Mouse (Mus musculus): Measurements from ENCODE around the gene Ubald2.

DNA sequence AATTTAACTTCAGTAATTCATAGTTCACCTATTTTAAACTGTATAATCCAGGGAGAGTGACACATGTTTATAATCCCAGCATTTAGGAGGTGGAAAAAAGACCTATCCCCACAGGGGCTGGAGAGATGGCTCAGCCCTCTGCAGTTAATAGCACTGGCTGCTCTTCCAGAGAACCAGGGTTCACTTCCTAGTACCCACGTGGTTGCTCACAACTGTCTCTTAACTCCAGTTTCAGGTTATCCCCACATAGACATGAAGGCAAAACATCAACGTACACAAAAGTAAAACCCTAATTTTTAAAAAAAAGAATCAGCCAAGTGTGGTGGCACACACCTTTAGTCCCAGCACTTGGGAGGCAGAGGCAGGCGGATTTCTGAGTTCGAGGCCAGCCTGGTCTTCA is 28.3 kb upstream of the Ubald2 start:
- TF ChIP-seq CTCF (IDR thresholded peaks at IDR 0.05; ENCODE audit: borderline replicate concordance, insufficient read depth, low read depth, low read length) (no peak), POLR2A (IDR thresholded peaks at IDR 0.05; ENCODE audit: borderline replicate concordance, insufficient read depth, low read length) (no peak)
